Mouse (Mus musculus): ENCODE data around the gene Gm4302. TPM values are rescaled to one million over a fixed set of nuclear protein-coding genes. Genes with fewer than 3 reads are reported as not detected.
A peak's percentile ranks its signal among the peaks of the same experiment; 100 is the strongest.
"Not testable (repeated sequence)": the region's sequence is repeated elsewhere in the genome, so short reads cannot be mapped to it uniquely, and the experiment has no call there.

Gm4302 gene
- total RNA-seq (2021): not detected
- long read RNA-seq, experiment 1: 0 reads
- long read RNA-seq, experiment 2: 0 reads

DNA sequence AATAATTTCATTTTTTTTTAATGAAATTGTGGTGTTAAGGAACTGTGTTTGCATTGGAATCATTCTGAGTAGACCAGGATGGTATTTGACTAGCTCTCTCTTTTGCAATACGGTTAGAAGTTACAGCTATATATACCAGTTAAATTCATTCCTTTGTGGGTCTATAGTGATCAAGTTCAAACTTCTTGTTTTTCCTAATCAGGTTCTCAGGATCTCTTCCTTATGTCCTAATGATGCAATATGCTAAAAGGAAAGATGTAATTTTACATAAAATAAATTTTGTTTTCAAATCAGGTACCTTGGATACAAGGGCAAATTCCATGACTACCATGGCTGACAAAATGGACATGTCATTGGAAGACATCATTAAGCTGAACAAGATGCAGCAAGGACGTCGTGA, at the start of gene Gm4302:
Gene Gm4302 (plus strand): TSS at position 301 of the 400 bp plus-strand sequence.
- intact Hi-C loops (cut with DNase I); DNase-seq (ENCODE audit: low spot score in 2 of 2): not testable (repeated sequence)

DNA sequence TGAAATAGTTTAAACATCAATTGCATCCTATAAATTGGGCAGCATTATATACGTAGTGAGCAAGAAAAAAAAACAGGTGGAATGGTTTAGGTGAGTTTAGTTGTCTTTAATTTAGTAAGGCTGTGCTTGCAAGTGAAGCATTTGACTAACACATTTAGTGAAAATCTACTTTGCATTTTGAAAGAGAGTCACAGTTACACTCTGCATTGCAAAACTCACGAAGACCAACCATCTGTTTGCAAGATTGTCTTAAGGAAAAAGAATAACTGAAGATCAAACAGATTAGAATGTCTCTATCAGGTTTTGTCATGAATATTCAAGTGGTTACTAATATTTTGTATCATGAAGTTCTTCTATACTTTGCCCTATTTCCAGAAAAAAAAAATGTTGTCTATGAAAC, 44.5 kb upstream of the Gm4302 start:
- DNase-seq (ENCODE audit: low spot score in 2 of 2): no peak
- intact Hi-C loops (cut with DNase I): no loop called here

DNA sequence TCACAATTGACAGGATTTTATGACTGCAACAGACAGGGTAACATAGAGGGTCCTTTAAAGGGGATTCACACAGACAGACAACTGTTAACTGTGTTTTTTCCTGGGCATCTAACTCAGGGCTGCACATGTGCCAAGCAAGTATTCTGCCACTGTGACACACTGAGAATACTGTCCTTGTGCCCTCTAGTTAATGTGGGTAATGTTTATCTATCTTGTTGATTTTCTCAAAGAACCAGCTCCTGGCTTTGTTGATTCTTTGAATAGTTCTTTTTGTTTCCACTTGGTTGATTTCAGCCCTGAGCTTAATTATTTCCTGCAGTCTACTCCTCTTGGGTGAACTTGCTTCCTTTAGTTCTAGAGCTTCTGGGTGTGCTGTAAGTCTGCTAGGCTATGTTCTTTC, 40.5 kb upstream of the Gm4302 start:
- intact Hi-C loops (cut with DNase I); DNase-seq (ENCODE audit: low spot score in 2 of 2): not testable (repeated sequence)

DNA sequence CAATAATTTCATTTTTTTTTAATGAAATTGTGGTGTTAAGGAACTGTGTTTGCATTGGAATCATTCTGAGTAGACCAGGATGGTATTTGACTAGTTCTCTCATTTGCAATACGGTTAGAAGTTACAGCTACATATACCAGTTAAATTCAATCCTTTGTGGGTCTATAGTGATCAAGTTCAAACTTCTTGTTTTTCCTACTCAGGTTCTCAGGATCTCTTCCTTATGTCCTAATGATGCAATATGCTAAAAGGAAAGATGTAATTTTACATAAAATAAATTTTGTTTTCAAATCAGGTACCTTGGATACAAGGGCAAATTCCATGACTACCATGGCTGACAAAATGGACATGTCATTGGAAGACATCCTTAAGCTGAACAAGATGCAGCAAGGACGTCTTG, 5.3 kb upstream of the Gm4302 start, which contains the start of gene Gm4301:
Gene Gm4301 (plus strand): TSS at position 301 of the 400 bp plus-strand sequence.
- DNase-seq (ENCODE audit: low spot score in 2 of 2); intact Hi-C loops (cut with DNase I): not testable (repeated sequence)

DNA sequence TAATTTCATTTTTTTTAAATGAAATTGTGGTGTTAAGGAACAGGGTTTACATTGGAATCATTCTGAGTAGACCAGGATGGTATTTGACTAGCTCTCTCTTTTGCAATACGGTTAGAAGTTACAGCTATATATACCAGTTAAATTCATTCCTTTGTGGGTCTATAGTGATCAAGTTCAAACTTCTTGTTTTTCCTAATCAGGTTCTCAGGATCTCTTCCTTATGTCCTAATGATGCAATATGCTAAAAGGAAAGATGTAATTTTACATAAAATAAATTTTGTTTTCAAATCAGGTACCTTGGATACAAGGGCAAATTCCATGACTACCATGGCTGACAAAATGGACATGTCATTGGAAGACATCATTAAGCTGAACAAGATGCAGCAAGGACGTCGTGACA, 5.0 kb downstream of the Gm4302 start, which contains the start of gene Gm4303:
Gene Gm4303 (plus strand): TSS at position 301 of the 400 bp plus-strand sequence.
- DNase-seq (ENCODE audit: low spot score in 2 of 2); intact Hi-C loops (cut with DNase I): not testable (repeated sequence)

DNA sequence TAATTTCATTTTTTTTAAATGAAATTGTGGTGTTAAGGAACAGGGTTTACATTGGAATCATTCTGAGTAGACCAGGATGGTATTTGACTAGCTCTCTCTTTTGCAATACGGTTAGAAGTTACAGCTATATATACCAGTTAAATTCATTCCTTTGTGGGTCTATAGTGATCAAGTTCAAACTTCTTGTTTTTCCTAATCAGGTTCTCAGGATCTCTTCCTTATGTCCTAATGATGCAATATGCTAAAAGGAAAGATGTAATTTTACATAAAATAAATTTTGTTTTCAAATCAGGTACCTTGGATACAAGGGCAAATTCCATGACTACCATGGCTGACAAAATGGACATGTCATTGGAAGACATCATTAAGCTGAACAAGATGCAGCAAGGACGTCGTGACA, 10.2 kb downstream of the Gm4302 start, which contains the start of gene Gm4305:
Gene Gm4305 (plus strand): TSS at position 301 of the 400 bp plus-strand sequence.
- intact Hi-C loops (cut with DNase I); DNase-seq (ENCODE audit: low spot score in 2 of 2): not testable (repeated sequence)

DNA sequence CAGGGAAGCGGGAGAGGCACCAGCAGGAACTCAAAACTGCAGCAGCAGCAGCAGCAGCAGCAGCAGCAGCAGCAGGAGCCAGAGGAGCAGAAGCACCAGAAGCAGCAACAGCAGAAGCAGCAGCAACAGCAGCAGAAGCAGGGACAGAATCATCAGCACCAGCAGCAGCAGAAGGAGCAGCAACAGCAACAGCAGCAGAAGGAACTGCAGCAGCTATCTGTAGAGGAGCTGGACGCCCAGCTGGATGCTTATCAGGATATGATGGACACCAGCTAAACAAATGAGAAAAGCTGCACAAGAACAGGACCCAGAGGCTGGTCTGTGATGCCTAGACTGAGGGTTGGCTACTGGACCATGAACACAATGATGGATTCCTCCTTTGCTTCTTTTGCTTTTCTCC, 16.2 kb downstream of the Gm4302 start:
- intact Hi-C loops (cut with DNase I): not testable (repeated sequence)
- peak in 1 of 2 experiments; percentile 1 for DNase-seq (ENCODE audit: low spot score in 2 of 2)

DNA sequence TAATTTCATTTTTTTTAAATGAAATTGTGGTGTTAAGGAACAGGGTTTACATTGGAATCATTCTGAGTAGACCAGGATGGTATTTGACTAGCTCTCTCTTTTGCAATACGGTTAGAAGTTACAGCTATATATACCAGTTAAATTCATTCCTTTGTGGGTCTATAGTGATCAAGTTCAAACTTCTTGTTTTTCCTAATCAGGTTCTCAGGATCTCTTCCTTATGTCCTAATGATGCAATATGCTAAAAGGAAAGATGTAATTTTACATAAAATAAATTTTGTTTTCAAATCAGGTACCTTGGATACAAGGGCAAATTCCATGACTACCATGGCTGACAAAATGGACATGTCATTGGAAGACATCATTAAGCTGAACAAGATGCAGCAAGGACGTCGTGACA, 20.4 kb downstream of the Gm4302 start, which contains the start of gene Gm4307:
Gene Gm4307 (plus strand): TSS at position 301 of the 400 bp plus-strand sequence.
- intact Hi-C loops (cut with DNase I): not testable (repeated sequence)

DNA sequence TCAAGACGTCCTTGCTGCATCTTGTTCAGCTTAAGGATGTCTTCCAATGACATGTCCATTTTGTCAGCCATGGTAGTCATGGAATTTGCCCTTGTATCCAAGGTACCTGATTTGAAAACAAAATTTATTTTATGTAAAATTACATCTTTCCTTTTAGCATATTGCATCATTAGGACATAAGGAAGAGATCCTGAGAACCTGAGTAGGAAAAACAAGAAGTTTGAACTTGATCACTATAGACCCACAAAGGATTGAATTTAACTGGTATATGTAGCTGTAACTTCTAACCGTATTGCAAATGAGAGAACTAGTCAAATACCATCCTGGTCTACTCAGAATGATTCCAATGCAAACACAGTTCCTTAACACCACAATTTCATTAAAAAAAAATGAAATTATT, 41.8 kb downstream of the Gm4302 start, which contains the start of gene Gm4312:
Gene Gm4312 (minus strand): TSS at position 101 of the 400 bp plus-strand sequence.
- intact Hi-C loops (cut with DNase I); DNase-seq (ENCODE audit: low spot score in 2 of 2): not testable (repeated sequence)

More for the DNA sequence above, 20.4 kb downstream of the Gm4302 start, which contains the start of gene Gm4307:
- DNase-seq (ENCODE audit: low spot score in 2 of 2): not testable (repeated sequence)

Other genes starting within 250 kb of the Gm4302 start
- gene Gm4301, start 5.2 kb upstream of the Gm4302 start, total RNA-seq (2021): not detected
- not detected for gene Gm4303, start 5.1 kb downstream of the Gm4302 start, total RNA-seq (2021)
- gene Gm4305, start 10.3 kb downstream of the Gm4302 start, total RNA-seq (2021): not detected
- gene Gm4307, start 20.5 kb downstream of the Gm4302 start, total RNA-seq (2021): not detected
- not detected for gene Gm4312, start 41.7 kb downstream of the Gm4302 start, total RNA-seq (2021)
- gene Tmtc3, start 146.5 kb downstream of the Gm4302 start, total RNA-seq (2021): 10 to 100 TPM; 10.3 to 11.5 TPM
- gene Cep290, start 146.7 kb downstream of the Gm4302 start, total RNA-seq (2021): 10 to 100 TPM; 10.2 to 15.4 TPM
- 10 to 100 TPM; 20.7 to 23.7 TPM for gene 4930430F08Rik, start 249.6 kb downstream of the Gm4302 start, total RNA-seq (2021)
- gene 1700017N19Rik, start 249.6 kb downstream of the Gm4302 start, total RNA-seq (2021): not detected

All from left cerebral cortex, postnatal 14 days (tissue).